Mouse (Mus musculus) fat pad, adult 2 months (tissue): Measurements from ENCODE around the gene Nrap.

ENCODE experiments used
- DNase-seq: peaks from one replicate; pipeline ENCODE4 v3.0.0-alpha.2; 2011; ENCODE audit warnings: low read depth, low spot score; ENCODE audit errors: extremely low read depth

The Nrap gene

DNA sequence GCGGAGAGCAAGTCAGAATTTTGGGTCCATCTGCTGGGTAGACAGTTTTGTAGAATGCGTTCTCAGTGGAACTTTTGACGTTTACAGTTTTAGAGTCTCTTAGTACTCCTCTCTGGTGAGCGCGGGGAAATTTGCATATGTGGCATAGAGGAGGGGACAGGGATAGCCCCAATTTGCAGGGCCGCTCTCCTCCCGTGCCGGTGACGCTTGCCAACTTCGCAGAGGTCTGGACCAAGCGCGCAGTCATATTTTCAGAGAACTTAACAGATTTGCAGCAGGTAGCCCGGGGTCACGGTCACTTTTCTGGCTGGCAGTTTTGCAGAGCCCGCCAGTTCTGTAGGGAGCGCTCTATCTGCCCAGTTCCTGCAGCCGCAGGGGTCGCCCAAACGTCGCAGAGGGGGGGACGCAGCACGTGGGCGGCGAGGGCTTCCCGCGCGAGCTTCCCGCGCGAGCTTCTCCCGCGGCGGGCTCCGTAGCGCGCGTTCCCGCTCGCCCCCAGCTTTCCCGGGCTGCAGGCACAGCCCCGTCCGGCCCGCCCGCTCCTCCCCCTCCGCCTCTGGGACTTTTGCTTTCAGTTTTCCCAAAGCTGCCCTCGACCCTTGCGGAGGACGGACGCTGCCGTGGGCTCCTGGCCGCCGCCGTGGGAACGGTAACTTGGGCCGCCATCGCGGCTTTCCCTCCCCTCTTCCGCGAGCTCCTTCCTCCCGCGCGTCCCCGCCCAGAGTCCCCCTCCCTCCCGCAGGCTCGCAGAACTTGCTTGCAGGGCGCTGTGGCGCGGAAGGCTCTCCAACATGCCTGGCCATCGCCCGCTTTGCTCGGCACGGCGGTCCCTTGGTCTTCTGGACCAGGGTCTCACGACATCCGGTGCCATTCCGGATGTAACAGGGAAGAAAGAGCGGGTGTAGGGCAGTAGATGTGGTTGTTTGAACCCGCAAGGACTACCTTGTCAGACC is 7.1 kb upstream of the Nrap start, which contains the start of gene Casp7:
Gene Casp7 (plus strand): TSS at position 461 of the 953 bp plus-strand sequence.
- no peak for DNase-seq

DNA sequence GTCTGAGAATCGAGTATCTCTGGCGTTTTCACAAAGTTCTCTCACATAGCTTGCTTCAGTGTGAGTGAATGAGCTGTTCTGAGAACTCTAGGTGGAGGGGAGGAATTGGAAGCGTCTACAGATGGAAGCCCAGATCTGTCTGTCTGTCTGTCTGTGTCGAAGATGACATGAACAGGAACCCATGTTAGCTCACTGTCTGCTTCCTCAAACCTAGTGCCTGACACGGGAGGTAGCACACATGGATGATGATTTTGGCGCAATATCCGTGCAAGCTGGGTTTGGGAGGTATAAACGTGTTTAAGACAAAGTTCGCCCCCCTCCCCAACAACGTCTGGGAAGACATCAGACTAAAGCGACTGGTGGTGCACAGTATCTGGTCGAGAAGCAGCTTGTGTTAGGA is 6.4 kb upstream of the Nrap start:
- DNase-seq = no peak

DNA sequence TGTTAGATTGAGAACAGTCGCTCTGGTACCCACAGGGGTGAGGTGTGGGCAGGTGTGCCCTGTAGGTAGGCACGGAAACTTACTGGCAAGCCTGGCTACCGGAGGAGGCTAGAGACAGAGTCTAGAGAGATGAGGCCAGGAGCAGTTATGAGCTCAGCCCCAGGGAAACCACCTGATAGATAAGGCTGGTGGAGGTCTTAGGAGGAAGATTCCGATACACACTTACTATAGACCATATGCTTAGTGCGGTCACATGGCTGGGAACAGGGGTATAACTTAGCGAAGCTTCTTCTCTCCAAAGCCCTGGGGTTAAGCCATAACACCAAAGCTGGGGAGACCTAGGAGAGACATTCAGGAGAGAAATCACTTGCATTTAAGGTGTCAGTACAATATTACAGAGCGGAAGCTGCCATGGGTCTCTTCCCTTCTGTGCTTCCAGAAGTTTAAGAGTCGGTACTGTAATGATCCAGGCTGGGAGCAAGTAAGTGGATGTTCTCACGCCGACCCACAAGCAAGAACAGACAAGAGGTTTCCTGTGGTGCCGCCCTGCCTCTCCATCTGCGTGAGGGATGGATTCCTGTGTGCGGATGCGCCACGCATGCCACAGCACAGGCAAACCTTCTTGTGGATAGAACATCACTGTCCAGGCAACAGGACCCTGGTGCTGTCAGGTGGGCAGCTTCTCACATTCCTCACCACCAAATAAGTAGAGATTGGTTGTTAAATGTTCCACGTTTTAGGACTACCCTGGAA is 5.5 kb upstream of the Nrap start:
- no peak for DNase-seq

DNA sequence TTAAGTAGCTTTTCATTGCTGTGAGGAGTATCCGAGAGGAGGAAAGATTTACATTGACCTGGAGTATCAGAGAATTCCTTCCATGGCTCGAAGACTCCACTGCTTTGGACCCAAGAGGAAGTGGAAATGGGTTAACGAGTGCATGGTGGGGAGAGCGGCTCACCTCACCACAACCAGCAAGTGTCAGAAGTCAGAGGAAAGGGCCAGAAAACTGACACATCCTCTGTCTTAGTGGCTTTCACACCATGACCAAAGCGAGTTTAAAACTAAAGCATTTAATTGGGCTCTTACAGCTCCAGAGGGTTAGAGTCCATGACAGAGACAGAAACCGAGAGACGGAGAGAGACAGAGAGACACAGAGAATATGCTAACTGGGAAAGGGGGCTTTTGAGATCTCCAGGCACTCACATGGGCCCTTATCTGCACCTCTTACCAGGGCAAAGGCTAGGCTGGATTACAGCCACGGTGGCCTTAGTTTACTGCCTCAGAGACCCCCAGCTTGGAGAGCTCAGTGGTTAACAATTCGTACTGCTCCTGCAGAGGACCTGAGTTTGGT is 3.6 kb upstream of the Nrap start:
- no peak for DNase-seq

DNA sequence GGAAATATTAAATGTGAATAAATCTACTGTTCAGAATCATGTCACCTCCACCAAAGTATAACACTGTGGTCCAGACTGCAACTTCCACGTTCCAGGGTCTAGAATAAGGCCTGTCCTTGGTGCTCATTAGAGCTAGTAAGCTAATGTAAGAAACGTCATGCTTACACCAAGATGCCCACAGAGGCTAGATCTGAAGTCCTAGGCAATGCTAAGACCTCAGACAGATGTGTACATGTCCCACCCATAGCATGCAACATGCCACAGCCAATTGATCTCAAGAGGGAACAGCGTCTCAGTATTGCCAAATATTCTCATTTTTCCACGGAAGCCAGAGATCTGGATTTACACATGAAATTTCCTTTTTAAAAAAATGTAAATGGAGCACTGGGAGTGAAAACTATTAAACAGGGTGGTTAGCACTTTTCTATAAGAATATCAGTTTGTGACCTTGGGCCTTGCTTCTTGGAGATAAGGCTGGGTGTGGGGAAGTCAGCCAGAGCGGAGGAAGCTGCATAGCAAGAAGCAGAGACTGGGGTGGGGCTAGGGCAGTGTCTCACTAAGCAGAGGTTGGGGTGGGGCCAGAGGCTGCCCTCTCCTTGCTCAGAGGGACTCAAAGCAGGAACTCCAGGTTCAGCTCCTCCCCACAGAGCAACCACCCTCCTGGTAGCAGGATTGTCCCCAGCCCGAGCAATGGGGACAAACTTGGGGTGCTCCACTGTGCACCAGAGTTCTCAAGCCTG is 1.6 kb upstream of the Nrap start:
- no peak for DNase-seq

DNA sequence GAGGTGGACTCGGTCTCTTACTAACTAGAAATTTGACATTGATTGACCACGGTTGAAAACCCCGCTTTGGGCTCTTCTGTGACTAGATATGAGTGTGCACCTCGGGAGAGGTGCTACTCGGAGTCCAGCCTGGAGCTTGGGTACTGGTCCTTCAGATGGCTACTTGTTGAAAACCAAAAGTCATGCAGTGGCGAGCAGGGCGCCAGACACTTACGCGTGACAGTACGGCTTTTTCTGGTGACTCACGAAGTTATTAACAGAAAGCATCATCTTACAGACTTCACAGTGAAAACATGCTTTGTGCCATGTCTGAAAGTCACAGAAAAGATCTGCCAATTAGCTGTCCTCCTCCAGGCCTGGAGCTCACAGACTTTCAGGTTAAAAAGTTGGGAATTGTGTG is 661 bp downstream of the Nrap start:
- DNase-seq = no peak

DNA sequence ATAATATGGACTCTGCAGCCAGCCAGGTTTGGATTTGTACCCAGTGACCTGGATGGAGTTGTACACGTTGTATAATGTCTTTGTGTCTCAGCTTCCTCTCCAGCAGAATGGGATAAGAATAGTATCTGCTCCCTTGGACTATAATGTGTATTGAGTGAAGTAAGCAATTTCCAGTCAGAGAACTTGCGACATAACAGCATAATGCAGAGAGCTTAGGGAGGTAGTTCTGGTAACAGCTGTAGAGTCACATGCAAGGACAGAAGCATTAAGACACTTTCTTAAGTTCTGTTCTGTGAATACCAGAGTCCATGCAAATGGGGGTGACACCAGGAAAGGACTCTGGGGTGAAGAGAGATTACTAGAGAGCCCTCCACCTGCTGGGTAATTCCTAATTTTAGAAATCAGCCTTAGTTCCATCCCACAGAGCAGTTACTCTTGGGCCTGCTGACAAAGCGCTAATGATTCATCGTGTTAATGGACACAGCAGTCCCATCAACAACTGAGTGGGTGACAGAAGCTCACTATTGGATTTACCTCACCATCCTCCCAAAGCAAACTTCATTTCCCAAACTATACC is 2.0 kb downstream of the Nrap start:
- DNase-seq = no peak

DNA sequence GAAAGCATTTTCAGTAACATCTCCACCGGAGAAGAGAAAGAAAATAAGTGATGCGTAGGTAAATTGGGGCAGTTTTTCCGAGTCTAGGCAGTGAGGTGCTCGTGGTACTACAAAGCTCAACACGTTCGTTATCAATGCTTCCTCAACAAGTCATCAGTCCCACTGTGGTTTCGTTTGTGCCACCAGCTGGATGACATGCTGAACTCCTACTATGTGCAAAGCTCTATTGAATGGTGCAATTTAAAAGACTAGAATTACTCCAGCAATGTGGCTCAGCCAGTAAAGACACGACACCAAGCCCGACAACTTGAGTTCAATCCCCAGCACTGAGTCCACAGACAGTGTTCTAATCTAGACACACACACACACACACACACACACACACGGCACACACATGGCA is 3.7 kb downstream of the Nrap start:
- DNase-seq = no peak

DNA sequence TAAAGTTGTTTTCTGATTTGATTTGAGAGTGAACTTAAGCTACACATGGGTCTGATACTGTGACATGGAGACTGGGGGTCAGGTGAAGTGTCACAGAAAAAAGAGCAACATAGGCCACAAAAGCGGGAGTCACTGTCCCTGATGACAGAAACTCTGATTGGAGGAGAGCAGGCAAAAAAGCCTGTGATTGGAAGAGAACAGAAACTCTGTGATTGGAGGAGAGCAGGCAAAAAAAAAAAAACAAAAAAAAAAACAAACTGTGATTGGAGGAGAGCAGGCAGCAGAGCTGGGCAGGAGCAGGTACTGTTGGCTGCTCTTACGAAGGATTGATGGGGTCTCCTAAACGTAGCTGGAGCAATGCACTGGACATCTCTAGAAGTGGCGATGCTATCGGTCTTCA is 4.3 kb downstream of the Nrap start:
- no peak for DNase-seq

DNA sequence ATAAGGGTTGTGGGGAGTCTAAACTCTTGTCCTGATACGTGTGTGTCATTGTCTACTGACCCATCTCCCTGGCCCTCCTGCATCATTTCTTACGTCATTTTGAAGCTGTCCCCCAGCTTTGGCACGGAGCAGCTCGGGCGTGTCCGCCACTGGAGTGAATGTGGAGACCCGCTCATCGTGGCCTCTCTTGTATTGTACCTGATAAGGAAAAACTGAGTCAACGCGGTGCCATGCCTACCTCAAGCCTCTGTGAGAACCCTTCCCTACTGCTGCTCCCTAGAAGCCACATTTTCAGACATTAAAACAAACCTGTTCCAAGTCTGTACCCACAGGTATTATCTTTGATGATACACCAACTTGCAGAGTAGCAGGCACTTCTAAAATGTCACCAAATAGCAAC is 8.4 kb downstream of the Nrap start:
- DNase-seq = no peak

DNA sequence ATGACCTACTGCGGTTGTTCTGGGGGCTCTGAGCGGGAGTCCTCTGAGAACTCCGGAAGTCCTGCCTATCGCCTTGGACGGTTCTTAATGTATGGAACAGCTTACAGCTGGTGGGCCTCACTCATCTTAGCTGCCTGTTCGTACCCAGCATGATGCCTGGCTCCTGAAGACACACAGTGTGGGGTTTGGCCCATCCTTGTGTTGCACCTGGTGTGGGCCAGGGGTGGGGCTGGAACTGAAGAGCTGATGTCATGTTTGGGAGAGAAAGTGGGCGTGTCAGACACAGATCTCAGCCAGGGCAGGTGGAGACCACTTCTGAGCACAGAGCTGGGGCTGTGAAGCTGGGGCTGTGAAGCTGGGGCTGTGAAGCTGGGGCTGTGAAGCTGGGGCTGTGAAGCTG is 9.5 kb downstream of the Nrap start:
- DNase-seq = no peak

DNA sequence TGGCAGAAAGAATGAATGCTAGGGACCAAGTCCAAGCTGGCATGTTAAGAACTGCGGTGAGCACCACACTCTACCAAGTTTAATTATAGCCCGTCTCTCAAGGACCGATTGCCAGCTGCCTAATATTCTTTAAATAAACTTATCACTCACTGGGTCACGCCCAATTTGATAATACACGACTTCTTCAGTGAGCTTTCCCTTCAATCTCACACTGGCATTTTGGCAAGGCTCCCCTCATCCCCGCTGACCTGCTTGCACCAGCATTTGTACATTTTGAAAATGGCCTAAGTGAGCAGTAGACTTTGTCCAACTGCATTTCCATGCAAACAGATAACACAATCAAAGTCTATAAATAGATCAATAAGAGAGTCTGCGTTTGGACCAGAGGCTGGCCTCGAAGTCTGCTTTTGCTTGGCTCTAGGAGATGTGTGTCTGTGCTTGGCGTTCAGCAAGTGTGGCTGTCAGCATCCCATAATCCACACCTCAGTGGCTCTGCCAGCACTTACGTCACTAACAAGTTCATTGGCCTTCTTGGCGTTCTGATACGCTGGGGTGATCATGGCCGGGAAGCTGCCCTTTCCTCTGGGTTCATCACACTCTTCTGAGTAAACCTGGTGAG is 11.2 kb downstream of the Nrap start:
- no peak for DNase-seq

DNA sequence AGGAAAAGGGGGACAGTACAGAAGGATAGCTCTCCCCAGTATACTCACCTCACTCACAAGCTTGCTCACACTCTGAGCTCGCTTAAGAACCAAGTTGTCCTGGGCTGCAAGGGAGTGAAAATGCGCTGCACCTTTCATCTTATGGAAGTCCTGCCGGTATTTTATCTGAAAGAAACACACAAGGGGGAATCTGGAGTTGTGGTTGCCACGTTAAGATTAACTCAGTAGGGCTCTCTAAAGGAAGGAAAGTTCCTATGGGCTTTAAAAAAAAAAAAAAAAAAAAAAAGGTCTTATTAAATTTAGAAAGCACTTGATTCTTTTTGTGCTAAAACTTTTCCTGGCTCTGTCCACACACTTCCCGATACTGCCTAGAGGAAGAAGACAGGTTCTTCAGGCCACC is 11.8 kb downstream of the Nrap start:
- no peak for DNase-seq

DNA sequence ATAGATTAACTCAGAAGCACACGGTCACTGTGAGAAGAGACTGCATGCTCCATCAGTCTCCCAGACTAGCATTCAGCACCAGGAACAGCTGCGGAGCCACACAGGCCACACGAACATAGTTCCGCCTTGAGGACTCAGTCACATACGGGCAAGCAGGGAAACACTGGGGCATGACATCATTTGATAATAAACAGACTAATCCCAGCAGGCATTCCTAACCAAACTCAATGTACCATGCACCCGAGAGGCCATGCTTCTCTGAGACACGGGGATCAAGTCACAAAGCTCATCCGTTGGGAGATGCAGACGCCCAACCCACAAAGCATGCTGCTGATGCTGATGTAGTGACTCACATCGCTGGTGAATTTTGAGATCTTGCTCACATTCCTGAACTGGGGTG is 15.8 kb downstream of the Nrap start:
- DNase-seq = no peak

DNA sequence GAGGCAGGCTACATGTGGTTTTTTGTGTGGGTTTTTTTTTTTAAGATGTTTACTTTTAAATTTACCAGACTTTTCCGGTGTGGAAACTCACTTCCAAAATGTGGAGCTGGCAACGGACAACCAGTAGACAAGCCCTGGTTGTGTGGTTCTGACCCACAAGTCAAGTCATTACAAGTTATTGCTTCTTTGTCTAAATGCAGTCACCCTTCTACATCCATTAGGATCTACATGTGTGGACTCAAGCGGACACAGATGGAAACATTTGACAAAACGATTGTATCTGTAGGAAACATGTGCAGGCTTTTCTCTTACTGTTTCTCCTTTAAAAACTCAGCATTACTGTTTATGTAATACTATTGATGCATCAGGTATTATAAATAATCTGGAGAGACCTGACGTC is 16.6 kb downstream of the Nrap start:
- DNase-seq = no peak

DNA sequence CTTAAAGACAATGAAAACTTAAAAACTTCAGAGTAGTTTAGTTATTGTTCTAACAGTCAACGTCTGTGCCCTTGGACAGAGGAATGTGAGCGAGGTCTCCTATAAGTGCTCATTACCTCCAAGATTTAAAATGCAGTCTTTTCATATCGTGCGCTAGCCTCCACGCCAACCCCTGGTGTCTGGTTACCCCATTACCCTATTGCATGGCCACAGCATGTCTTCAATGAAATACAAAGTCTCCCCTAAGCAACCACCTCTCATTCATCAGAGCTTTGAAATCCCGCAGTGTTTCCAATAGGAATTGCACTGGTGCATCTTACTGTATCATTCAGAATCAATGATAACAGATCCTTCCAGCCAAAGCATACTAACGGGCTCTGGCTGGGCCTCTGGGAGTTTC is 17.6 kb downstream of the Nrap start:
- no peak for DNase-seq

DNA sequence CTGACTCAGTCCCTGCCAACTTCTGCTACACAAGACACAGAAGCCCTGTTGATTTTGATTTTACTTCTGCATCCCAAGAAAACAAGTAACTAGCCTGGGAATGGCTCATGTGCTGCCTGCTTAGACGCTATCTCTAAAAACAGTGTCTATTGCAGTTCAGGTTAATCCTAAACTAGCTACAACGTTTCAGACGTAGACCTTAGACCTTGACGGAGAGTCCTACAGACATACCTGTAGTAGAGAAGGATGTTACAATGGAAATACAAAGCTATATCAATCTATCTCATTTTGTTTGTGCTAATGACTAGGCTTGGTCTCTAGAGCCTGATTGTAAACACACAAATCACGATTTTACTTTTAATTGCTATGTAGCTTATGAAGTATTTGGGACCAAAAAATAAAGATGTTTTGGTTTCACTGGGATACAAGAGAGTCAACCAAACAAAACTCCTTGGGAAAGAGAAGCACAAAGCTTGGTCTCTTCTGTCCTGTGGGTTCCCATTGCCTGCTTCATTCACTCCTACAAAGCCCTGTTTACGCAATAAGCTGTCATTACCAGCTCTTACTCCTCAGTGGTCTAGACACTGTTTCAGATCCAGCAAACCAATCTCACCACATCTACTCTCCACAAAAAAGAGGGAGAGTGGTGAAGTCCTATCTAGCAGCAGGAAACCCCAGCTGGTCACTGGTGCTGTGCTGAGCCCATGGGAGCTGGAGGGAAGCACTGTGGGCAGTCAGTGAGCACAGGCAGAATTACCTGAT is 19.3 kb downstream of the Nrap start:
- DNase-seq = no peak

DNA sequence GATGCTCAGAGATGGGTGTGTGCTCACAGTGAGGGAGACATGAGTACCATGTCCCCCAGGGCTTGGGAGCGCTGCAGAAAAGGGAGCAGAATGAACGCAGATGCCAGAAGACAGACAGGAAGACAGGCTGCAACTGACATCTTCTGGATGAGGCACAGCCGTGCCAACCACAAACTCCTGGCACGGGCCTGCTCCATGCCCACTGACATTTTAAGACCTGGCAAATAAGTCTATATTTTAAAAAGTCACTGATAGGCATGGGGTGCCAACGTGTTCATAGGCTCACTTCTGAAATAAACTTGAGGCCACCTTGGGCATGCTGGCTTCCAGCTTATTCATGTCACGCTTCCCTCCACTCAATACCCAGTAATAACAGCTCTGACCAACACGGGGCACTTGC is 20.9 kb downstream of the Nrap start:
- DNase-seq = no peak

DNA sequence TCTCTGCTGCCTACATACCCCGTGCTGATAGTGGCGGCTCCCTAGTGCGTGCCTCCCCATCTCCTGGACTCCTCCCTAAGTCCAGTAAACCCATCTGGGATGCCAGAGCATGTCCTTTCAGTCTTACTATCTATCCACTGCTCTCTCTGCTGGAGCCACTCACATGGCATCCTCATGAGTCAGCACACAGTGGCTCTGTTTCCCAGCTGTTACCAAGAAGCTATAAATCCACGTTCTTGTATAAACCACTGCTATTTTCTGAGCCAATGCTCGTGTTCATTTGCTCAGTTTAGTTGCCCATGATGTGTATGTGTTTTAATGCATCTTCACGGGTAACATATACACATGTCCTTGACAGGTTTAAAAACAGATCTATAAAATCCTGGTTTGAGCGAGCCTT is 22.1 kb downstream of the Nrap start:
- DNase-seq = no peak

DNA sequence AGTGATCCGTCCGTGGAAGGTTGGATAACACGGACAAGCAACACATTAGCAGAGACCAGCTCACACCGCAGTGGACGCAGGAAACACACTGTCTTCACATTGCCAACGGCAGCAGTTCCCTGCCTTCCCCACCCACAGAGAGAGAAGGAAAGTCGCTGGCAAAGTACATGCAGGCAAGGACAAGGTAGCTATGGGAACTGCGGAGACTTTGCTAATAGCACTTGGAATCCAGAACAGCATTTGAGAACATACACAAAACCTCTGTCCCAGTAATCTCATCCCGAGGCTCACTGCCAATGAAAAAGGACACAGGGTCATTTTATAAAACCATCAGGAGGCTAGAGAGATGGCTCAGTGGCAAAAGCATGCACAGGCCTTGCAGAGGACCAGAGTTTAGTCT is 23.2 kb downstream of the Nrap start:
- DNase-seq = no peak
